Mouse (Mus musculus) E14TG2a.4 (cell line): ENCODE results near the gene Uqcc2.

Source experiments
- CTCF ChIP-seq: conservative IDR thresholded peaks from 2 replicates; pipeline ENCODE4 v1.5.1; 2014; ENCODE audit warnings: low read length
- NANOG ChIP-seq: IDR thresholded peaks from 2 replicates; pipeline ENCODE4 v1.6.1; 2014; ENCODE audit warnings: borderline replicate concordance, low read length, mixed read lengths
- POU5F1 ChIP-seq: IDR thresholded peaks from 2 replicates; pipeline ENCODE4 v1.6.1; 2014; ENCODE audit warnings: low read length, borderline replicate concordance

DNA sequence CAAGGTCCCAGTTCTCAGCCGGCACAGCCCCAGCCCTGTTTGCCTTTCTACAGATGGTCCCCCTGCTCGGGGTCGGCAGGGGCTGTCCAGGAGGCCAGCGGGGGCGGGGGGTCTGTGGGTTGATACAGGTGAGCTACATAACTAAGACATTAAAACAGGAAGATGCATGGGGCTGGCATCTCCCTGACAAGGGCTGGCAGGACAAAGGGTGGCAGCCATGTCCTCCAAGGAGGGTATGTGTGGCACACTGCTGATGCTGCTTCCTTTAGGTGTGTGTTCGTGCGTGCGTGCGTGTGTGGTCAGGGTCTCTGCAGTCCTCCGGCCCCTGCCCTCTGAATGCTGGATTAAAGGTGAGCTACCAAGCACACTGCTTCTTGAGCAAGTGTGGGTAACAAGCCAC lies 6.7 kb downstream of the Uqcc2 start:
- TF ChIP-seq CTCF (no peak), POU5F1 (no peak), NANOG (no peak)
